Mouse (Mus musculus) MEL (cell line): Measurements from ENCODE around the gene Sgca. TPM values are rescaled to one million over a fixed set of nuclear protein-coding genes. Genes with fewer than 3 reads are reported as not detected.

Experiments used
- DNase-seq: peaks from one replicate; pipeline ENCODE4 v3.0.0; 2011; ENCODE audit warnings: low read depth, low spot score
- H3K27ac ChIP-seq: 2 replicates; pipeline ENCODE4 v1.5.1; 2012; ENCODE audit warnings: low read depth, mild to moderate bottlenecking, control low read depth, low read length, moderate library complexity; ENCODE audit not compliant: control insufficient read depth
- H3K27me3 ChIP-seq, 2 experiments: fragments of 150-350 bp in 1 of 2; sonication (generic) in 1 of 2; 2 replicates each; pipeline ENCODE4 v1.6.1; 2012; ENCODE audit warnings: low read length in 2 of 2, mild to moderate bottlenecking in 2 of 2, improper control_type of control experiment in 1 of 2, moderate library complexity in 1 of 2; ENCODE audit not compliant: insufficient read depth in 2 of 2, control insufficient read depth in 1 of 2
- H3K36me3 ChIP-seq, 2 experiments: 2 replicates each; pipeline ENCODE4 v1.6.1; 2012 to 2014; ENCODE audit warnings: low read length in 2 of 2, improper control_type of control experiment in 1 of 2, inconsistent platforms in 1 of 2, mild to moderate bottlenecking in 1 of 2; ENCODE audit not compliant: insufficient read depth in 2 of 2, control insufficient read depth in 1 of 2
- H3K4me1 ChIP-seq, 2 experiments: fragments of 150-350 bp in 1 of 2; sonication (generic) in 1 of 2; 2 replicates each; pipeline ENCODE4 v1.6.1; 2012; ENCODE audit warnings: low read length in 2 of 2, improper control_type of control experiment in 1 of 2, mild to moderate bottlenecking in 1 of 2; ENCODE audit not compliant: insufficient read depth in 2 of 2, control insufficient read depth in 1 of 2
- H3K4me3 ChIP-seq, 2 experiments: fragments of 150-350 bp in 1 of 2; sonication (generic) in 1 of 2; 2 replicates each; pipeline ENCODE4 v1.5.1; 2012; ENCODE audit warnings: low read depth in 2 of 2, low read length in 2 of 2, mild to moderate bottlenecking in 2 of 2, moderate library complexity in 2 of 2, control low read depth in 1 of 2, improper control_type of control experiment in 1 of 2; ENCODE audit not compliant: control insufficient read depth in 1 of 2, insufficient read depth in 1 of 2
- H3K79me2 ChIP-seq: 2 replicates; pipeline ENCODE4 v1.6.1; 2012; ENCODE audit warnings: mild to moderate bottlenecking, low read length, moderate library complexity; ENCODE audit not compliant: control insufficient read depth, poor library complexity, insufficient read depth
- H3K9ac ChIP-seq: 2 replicates; pipeline ENCODE4 v1.6.1; 2012; ENCODE audit warnings: low read depth, mild to moderate bottlenecking, control low read depth, low read length, moderate library complexity; ENCODE audit not compliant: control insufficient read depth, poor library complexity, severe bottlenecking
- H3K9me3 ChIP-seq: fragments of 150-350 bp; sonication (generic); replicated peaks from 2 replicates; pipeline ENCODE4 v1.6.1; 2012; ENCODE audit warnings: mild to moderate bottlenecking, low read length, improper control_type of control experiment, moderate library complexity; ENCODE audit not compliant: insufficient read depth
- BHLHE40 ChIP-seq: IDR thresholded peaks from 2 replicates; pipeline ENCODE4 v1.6.1; 2012; ENCODE audit warnings: low read depth, mild to moderate bottlenecking, inconsistent platforms, low read length, improper control_type of control experiment, borderline replicate concordance
- CHD1 ChIP-seq: IDR thresholded peaks from 2 replicates; pipeline ENCODE4 v1.6.1; 2012; ENCODE audit warnings: low read depth, mild to moderate bottlenecking, inconsistent platforms, low read length, improper control_type of control experiment
- CHD2 ChIP-seq: IDR thresholded peaks from 2 replicates; pipeline ENCODE4 v1.6.1; 2011; ENCODE audit warnings: low read length, improper control_type of control experiment
- CTCF ChIP-seq, 3 experiments: IDR thresholded peaks in 2 of 3; conservative IDR thresholded peaks in 1 of 3; 2 replicates each; pipeline ENCODE4 v1.5.1; 2011 to 2012; ENCODE audit warnings: low read length in 3 of 3, low read depth in 2 of 3, mild to moderate bottlenecking in 2 of 3, improper control_type of control experiment in 1 of 3, inconsistent platforms in 1 of 3, mixed read lengths in 1 of 3, moderate library complexity in 1 of 3; ENCODE audit not compliant: control insufficient read depth in 1 of 3, insufficient read depth in 1 of 3, poor library complexity in 1 of 3, severe bottlenecking in 1 of 3
- E2F4 ChIP-seq: IDR thresholded peaks from 2 replicates; pipeline ENCODE4 v1.6.1; 2011; ENCODE audit warnings: low read depth, low read length, improper control_type of control experiment, borderline replicate concordance
- ELF1 ChIP-seq: IDR thresholded peaks from 2 replicates; pipeline ENCODE4 v1.6.1; 2014; ENCODE audit warnings: low read depth, mild to moderate bottlenecking, inconsistent platforms, low read length, improper control_type of control experiment, moderate library complexity
- EP300 ChIP-seq, 2 experiments: IDR thresholded peaks; 2 replicates each; pipeline ENCODE4 v1.6.1; 2011; ENCODE audit warnings: improper control_type of control experiment in 2 of 2, low read length in 2 of 2, low read depth in 1 of 2, mild to moderate bottlenecking in 1 of 2
- ETS1 ChIP-seq: IDR thresholded peaks from 2 replicates; pipeline ENCODE4 v1.6.1; 2012; ENCODE audit warnings: low read depth, mild to moderate bottlenecking, inconsistent platforms, low read length, improper control_type of control experiment, moderate library complexity
- GABPA ChIP-seq: IDR thresholded peaks from 2 replicates; pipeline ENCODE4 v1.6.1; 2012; ENCODE audit warnings: low read depth, mild to moderate bottlenecking, inconsistent platforms, low read length, improper control_type of control experiment, moderate library complexity
- GATA1 ChIP-seq: IDR thresholded peaks from 2 replicates; pipeline ENCODE4 v1.6.1; 2011; ENCODE audit warnings: low read depth, low read length, improper control_type of control experiment
- HCFC1 ChIP-seq: IDR thresholded peaks from 2 replicates; pipeline ENCODE4 v1.6.1; 2012; ENCODE audit warnings: low read depth, mild to moderate bottlenecking, inconsistent platforms, low read length, improper control_type of control experiment, moderate library complexity
- JUND ChIP-seq: IDR thresholded peaks from 2 replicates; pipeline ENCODE4 v1.6.1; 2011; ENCODE audit warnings: low read depth, mild to moderate bottlenecking, improper control_type of control experiment, low read length
- KAT2A ChIP-seq: conservative IDR thresholded peaks from 2 replicates; pipeline ENCODE4 v1.6.1; 2012; ENCODE audit warnings: low read depth, low read length, improper control_type of control experiment, inconsistent platforms
- MAFK ChIP-seq: IDR thresholded peaks from 2 replicates; pipeline ENCODE4 v1.6.1; 2011; ENCODE audit warnings: low read depth, mild to moderate bottlenecking, low read length, improper control_type of control experiment, borderline replicate concordance
- MAX ChIP-seq: IDR thresholded peaks from 2 replicates; pipeline ENCODE4 v1.6.1; 2011; ENCODE audit warnings: low read length, improper control_type of control experiment
- MAZ ChIP-seq: IDR thresholded peaks from 2 replicates; pipeline ENCODE4 v1.6.1; 2012; ENCODE audit warnings: low read depth, mild to moderate bottlenecking, inconsistent platforms, low read length, improper control_type of control experiment
- MEF2A ChIP-seq: IDR thresholded peaks from 2 replicates; pipeline ENCODE4 v1.6.1; 2014; ENCODE audit warnings: low read depth, mild to moderate bottlenecking, inconsistent platforms, low read length, improper control_type of control experiment; ENCODE audit not compliant: poor library complexity, insufficient replicate concordance, severe bottlenecking; ENCODE audit errors: extremely low read depth
- MXI1 ChIP-seq: IDR thresholded peaks from 2 replicates; pipeline ENCODE4 v1.6.1; 2011; ENCODE audit warnings: mild to moderate bottlenecking, low read depth, low read length, improper control_type of control experiment
- MYB ChIP-seq: IDR thresholded peaks from 2 replicates; pipeline ENCODE4 v1.6.1; 2011; ENCODE audit warnings: mild to moderate bottlenecking, low read depth, low read length, improper control_type of control experiment
- MYC ChIP-seq: IDR thresholded peaks from 2 replicates; pipeline ENCODE4 v1.6.1; 2011; ENCODE audit warnings: low read depth, mild to moderate bottlenecking, low read length, improper control_type of control experiment, moderate library complexity
- NELFE ChIP-seq: IDR thresholded peaks from 2 replicates; pipeline ENCODE4 v1.6.1; 2011; ENCODE audit warnings: low read depth, low read length, improper control_type of control experiment
- NRF1 ChIP-seq: IDR thresholded peaks from 2 replicates; pipeline ENCODE4 v1.6.1; 2014; ENCODE audit warnings: low read depth, mild to moderate bottlenecking, inconsistent platforms, low read length, improper control_type of control experiment, moderate library complexity; ENCODE audit not compliant: poor library complexity, insufficient read depth, severe bottlenecking
- POLR2A ChIP-seq, 2 experiments: IDR thresholded peaks; 2 replicates each; pipeline ENCODE4 v1.6.1; 2011 to 2012; ENCODE audit warnings: low read length in 2 of 2, mild to moderate bottlenecking in 2 of 2, control low read depth in 1 of 2, improper control_type of control experiment in 1 of 2, low read depth in 1 of 2, moderate library complexity in 1 of 2; ENCODE audit not compliant: control insufficient read depth in 1 of 2, insufficient read depth in 1 of 2, poor library complexity in 1 of 2
- POLR2AphosphoS2 ChIP-seq: IDR thresholded peaks from 2 replicates; pipeline ENCODE4 v1.6.1; 2011; ENCODE audit warnings: low read length, improper control_type of control experiment
- POLR2AphosphoS5 ChIP-seq: IDR thresholded peaks from 2 replicates; pipeline ENCODE4 v1.6.1; 2012; ENCODE audit warnings: low read depth, borderline replicate concordance, mild to moderate bottlenecking, inconsistent platforms, low read length, moderate library complexity, mixed read lengths
- RAD21 ChIP-seq: IDR thresholded peaks from 2 replicates; pipeline ENCODE4 v1.6.1; 2011; ENCODE audit warnings: mild to moderate bottlenecking, low read depth, low read length, improper control_type of control experiment
- RCOR1 ChIP-seq: IDR thresholded peaks from 2 replicates; pipeline ENCODE4 v1.6.1; 2012; ENCODE audit warnings: low read depth, mild to moderate bottlenecking, inconsistent platforms, low read length, improper control_type of control experiment
- SIN3A ChIP-seq: IDR thresholded peaks from 2 replicates; pipeline ENCODE4 v1.6.1; 2012; ENCODE audit warnings: low read length, improper control_type of control experiment, inconsistent platforms
- SMC3 ChIP-seq: IDR thresholded peaks from 2 replicates; pipeline ENCODE4 v1.6.1; 2011; ENCODE audit warnings: low read depth, low read length, improper control_type of control experiment
- TAL1 ChIP-seq: IDR thresholded peaks from 2 replicates; pipeline ENCODE4 v1.6.1; 2012; ENCODE audit warnings: mild to moderate bottlenecking, inconsistent platforms, low read length, moderate library complexity, mixed read lengths
- TBP ChIP-seq: IDR thresholded peaks from 2 replicates; pipeline ENCODE4 v1.8.0; 2011; ENCODE audit warnings: low read depth, low read length, improper control_type of control experiment
- TCF12 ChIP-seq: IDR thresholded peaks from 2 replicates; pipeline ENCODE4 v1.6.1; 2014; ENCODE audit warnings: low read depth, mild to moderate bottlenecking, inconsistent platforms, low read length, improper control_type of control experiment, moderate library complexity
- UBTF ChIP-seq: IDR thresholded peaks from 2 replicates; pipeline ENCODE4 v1.6.1; 2012; ENCODE audit warnings: low read depth, mild to moderate bottlenecking, inconsistent platforms, low read length, improper control_type of control experiment, moderate library complexity, borderline replicate concordance; ENCODE audit not compliant: insufficient read depth
- USF1 ChIP-seq: IDR thresholded peaks from 2 replicates; pipeline ENCODE4 v1.6.1; 2014; ENCODE audit warnings: low read depth, mild to moderate bottlenecking, inconsistent platforms, low read length, improper control_type of control experiment, moderate library complexity
- ZC3H11A ChIP-seq: IDR thresholded peaks from 2 replicates; pipeline ENCODE4 v1.6.1; 2012; ENCODE audit warnings: low read depth, mild to moderate bottlenecking, inconsistent platforms, low read length, improper control_type of control experiment
- ZKSCAN1 ChIP-seq: IDR thresholded peaks from 2 replicates; pipeline ENCODE4 v1.6.1; 2012; ENCODE audit warnings: low read depth, mild to moderate bottlenecking, inconsistent platforms, low read length, improper control_type of control experiment, moderate library complexity
- ZMIZ1 ChIP-seq: IDR thresholded peaks from 2 replicates; pipeline ENCODE4 v1.6.1; 2012; ENCODE audit warnings: low read depth, mild to moderate bottlenecking, inconsistent platforms, low read length, improper control_type of control experiment, moderate library complexity
- ZNF384 ChIP-seq: IDR thresholded peaks from 2 replicates; pipeline ENCODE4 v1.6.1; 2012; ENCODE audit warnings: low read depth, mild to moderate bottlenecking, inconsistent platforms, low read length, improper control_type of control experiment
- polyA plus RNA-seq, 2 experiments: library from polyadenylated mRNA; stranded (reverse) in 1 of 2; unstranded in 1 of 2; fragments of >175 nt in 1 of 2; fragments of >200 nt in 1 of 2; gene quantifications; 2 replicates each; pipeline versions ENCODE4 v1.2.1 to v1.2.4; 2012; ENCODE audit warnings: low replicate concordance in 2 of 2, low read depth in 1 of 2; ENCODE audit not compliant: insufficient read length in 2 of 2, insufficient read depth in 1 of 2, missing spikeins in 1 of 2
- total RNA-seq: library from RNA; depleted of rRNA; stranded (reverse); fragments of 300-350 nt; gene quantifications from 2 replicates; pipeline ENCODE4 v1.2.3, GENCODE M21; 2012

Gene Sgca
- total and polyA plus RNA-seq, 3 experiments: not detected

DNA sequence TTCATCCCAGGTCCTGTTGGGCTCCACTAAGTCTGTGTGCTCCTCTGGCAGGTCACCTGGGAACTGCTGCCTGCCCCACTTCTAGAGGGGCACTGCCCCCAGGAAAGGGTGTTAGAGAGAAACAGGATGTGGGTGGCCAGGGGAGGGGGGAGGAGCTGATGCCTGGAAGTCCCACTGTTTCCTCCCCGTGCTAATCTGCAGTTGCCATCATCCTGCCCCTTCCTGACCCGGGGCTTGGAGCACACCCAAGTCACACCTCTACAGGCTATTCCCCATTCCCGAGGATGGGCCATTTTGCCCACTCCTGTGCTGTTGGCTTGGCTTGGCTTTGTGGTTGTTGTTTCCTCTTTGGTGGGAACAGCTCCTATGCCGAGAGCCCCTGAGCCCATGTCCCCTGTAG lies 24.4 kb upstream of the Sgca start:
- Histone ChIP-seq H3K4me1 (peaks cover 36 to 73% of the 10 kb centered on the region in 2 experiments), H3K27ac (peak overlapping the region; percentile 63), H3K4me3 (no peak overlapping the region), H3K36me3 (peaks cover 10 to 68% of the 10 kb centered on the region in 2 experiments), H3K9me3 (no peaks in the 10 kb centered on the region), H3K79me2 (peaks cover 44% of the 10 kb centered on the region), H3K27me3 (no peaks in the 10 kb centered on the region), H3K9ac (peak overlapping the region; percentile 25)
- DNase-seq: peak; percentile 87
- TF ChIP-seq POLR2A (IDR thresholded peaks at IDR 0.05; ENCODE audit: control insufficient read depth in 1 of 2, insufficient read depth in 1 of 2, low read depth in 1 of 2, low read length in 2 of 2, poor library complexity in 1 of 2) (peak in 1 of 2 experiments; percentile 70; a peak in 2 of 4 replicates), MYC (0 out of 2 replicates have a peak, but pooled peaks have one; percentile 39), USF1 (no peak), TBP (0 out of 2 replicates have a peak, but pooled peaks have one; percentile 41), ZMIZ1 (no peak; the same call in 1 of the 2 replicates), SIN3A (peak; percentile 75), MAZ (peak; percentile 95), CTCF (IDR thresholded peaks at IDR 0.05 in 2 of 3, conservative IDR thresholded peaks at IDR 0.05 in 1 of 3; ENCODE audit: control insufficient read depth in 1 of 3, insufficient read depth in 1 of 3, low read depth in 2 of 3, low read length in 3 of 3, poor library complexity in 1 of 3, severe bottlenecking in 1 of 3) (no peak), SMC3 (no peak), POLR2AphosphoS5 (no peak), CHD1 (no peak), CHD2 (peak; percentile 24), MEF2A (no peak), MAFK (no peak), ZC3H11A (no peak), BHLHE40 (peak; percentile 31; the same call in 1 of the 2 replicates), RAD21 (no peak), MYB (no peak), TAL1 (no peak), EP300 (IDR thresholded peaks at IDR 0.05; ENCODE audit: low read depth in 1 of 2, low read length in 2 of 2) (peak; percentile 62 to 79), JUND (no peak), ZNF384 (no peak), MAX (0 out of 2 replicates have a peak, but pooled peaks have one; percentile 40), GATA1 (peak; percentile 78), RCOR1 (no peak; the same call in 1 of the 2 replicates), UBTF (no peak), POLR2AphosphoS2 (peak; percentile 57; the same call in 1 of the 2 replicates), NRF1 (no peak), GABPA (no peak), ETS1 (peak; percentile 62; the same call in 1 of the 2 replicates), ELF1 (0 out of 2 replicates have a peak, but pooled peaks have one; percentile 48), KAT2A (no peak), NELFE (peak; percentile 44), MXI1 (0 out of 2 replicates have a peak, but pooled peaks have one; percentile 27), E2F4 (no peak), TCF12 (peak; percentile 68), ZKSCAN1 (no peak), HCFC1 (peak; percentile 54; the same call in 1 of the 2 replicates)
